Comparison of ENCODE assay signal across 19 mouse cellular contexts in the genomic region with DNA sequence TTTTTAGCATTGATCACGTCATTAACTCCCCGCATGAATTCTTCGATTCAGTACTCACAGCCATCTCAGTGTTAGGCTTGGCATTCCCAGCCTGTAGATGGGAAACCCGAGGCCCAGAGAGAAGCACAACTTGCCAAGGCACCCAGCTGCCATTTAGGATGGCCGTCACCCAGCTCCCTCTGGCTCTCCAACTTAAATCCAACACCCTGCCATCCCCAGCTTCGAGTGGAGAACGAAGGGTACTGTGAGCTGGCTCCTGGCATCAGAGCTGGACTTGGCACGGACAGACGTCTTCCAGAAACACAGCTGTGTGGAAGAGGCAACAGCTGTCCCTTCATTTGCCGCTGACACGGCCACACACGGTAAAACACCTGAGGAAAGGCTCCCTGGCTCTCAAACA. TPM values are rescaled to one million over a fixed set of nuclear protein-coding genes. Genes with fewer than 3 reads are reported as not detected.
DNase-seq lines count a peak whose midpoint lies in the region; ATAC-seq and TF ChIP-seq lines count a peak whose summit lies in the region.
"Had no signal": no experiment of that assay in that cellular context is flagged by ENCODE, and none has a peak within 500 bp of the region (broad histone marks: within the 10 kb centered on the region; RNA-seq: fewer than 3 reads in every experiment).

A gene (plus strand): TSS at position 68 of the 400 bp plus-strand sequence.

- no peak for TF ChIP-seq CTCF in brain, embryonic 14.5 days (IDR thresholded peaks at IDR 0.05; ENCODE audit: borderline replicate concordance, extremely low read depth, insufficient read depth, insufficient read length)

- no peak for TF ChIP-seq POLR2A in brain, embryonic 14.5 days (IDR thresholded peaks at IDR 0.05; ENCODE audit: borderline replicate concordance, extremely low read depth, insufficient read depth, insufficient read length, poor library complexity, severe bottlenecking)

- no peak for ATAC-seq in CD4-positive, CD25-positive, alpha-beta regulatory T cell, adult 4 months
- ATAC-seq: forebrain, embryonic 15.5 days; hindbrain, embryonic 16.5 days; liver, postnatal 0 days had no signal

- peak; percentile 72 for DNase-seq in gastrocnemius, adult 18-20 months (ENCODE audit: low spot score)
- no peak for DNase-seq in gastrocnemius, postnatal 4 days (ENCODE audit: low spot score in 2 of 2)
- DNase-seq in brain, embryonic 14.5 days (ENCODE audit: low read depth), result peak; percentile 31
- DNase-seq in gastrocnemius, postnatal 25 days, result peak; percentile 80
- peak in 1 of 2 experiments; percentile 35 for DNase-seq in left cerebral cortex, adult 8-10 months (ENCODE audit: low spot score in 2 of 2)
- no peak for DNase-seq in heart, postnatal 10 days
- no peak for DNase-seq in testis, postnatal 10 days (ENCODE audit: low spot score)
- DNase-seq: adrenal gland, adult 2 months; cerebellum, adult 2 months; heart, postnatal 14 days; kidney, adult 18-20 months; kidney, postnatal 25 days; liver, postnatal 0 days; lung, postnatal 4 days had no signal

- intact Hi-C loops in heart, postnatal 10 days (cut with DNase I), result no loop called here

RNA-seq across cellular contexts. Expression of the gene that starts here (rescaled TPM):
- under 1 TPM; 0.12 to 0.21 TPM for total RNA-seq in gastrocnemius, adult 18-20 months (2021)
- not detected for total RNA-seq in gastrocnemius, postnatal 4 days (2021)
- 3.2 and 5.8 TPM in 2 replicates for polyA plus RNA-seq in brain, embryonic 14.5 days (2012; rRNA removed)
- total RNA-seq in gastrocnemius, postnatal 25 days (2021), result under 1 TPM; 0.15 to 0.32 TPM
- 10 to 100 TPM; 20.5 to 24.4 (median 22.5) TPM for total RNA-seq in left cerebral cortex, adult 8-10 months (2022)
- polyA plus RNA-seq in CD4-positive, CD25-positive, alpha-beta regulatory T cell, adult 4 months (2017; shearing (Covaris generic)), result not detected
- under 1 TPM; 0.30 to 0.38 TPM for total RNA-seq in heart, postnatal 10 days (2021)
- total RNA-seq: adrenal gland, adult 2 months had no signal
- polyA plus RNA-seq: adrenal gland, adult 2 months; C2C12; erythroblast, embryonic 14.5 days; liver, postnatal 0 days had no signal

Comparison
In these comparisons a context has a peak if more than half of its experiments do, and no peak if none do; other contexts are left out.
1. RNA of the gene that starts here (total RNA-seq): 20.5 to 24.4 TPM in left cerebral cortex, adult 8-10 months; 0.30 to 0.38 TPM in heart, postnatal 10 days, 0.15 to 0.32 TPM in gastrocnemius, postnatal 25 days, 0.12 to 0.21 TPM in gastrocnemius, adult 18-20 months and not detected in gastrocnemius, postnatal 4 days; every median in the first group is over 10 times any median in the second.
2. Peak in DNase-seq in gastrocnemius, adult 18-20 months; RNA of the gene not detected or under 1 TPM.
3. Peak in DNase-seq in gastrocnemius, postnatal 25 days; RNA of the gene not detected or under 1 TPM.